Mouse (Mus musculus): ENCODE measurements around the gene Pigu. TPM values are rescaled to one million over a fixed set of nuclear protein-coding genes. Genes with fewer than 3 reads are reported as not detected.

Pigu gene
- polyA plus RNA-seq, 1 experiment from 2014 or later, result 51.9 TPM

- 11% methylated on average over 13 of the region's 13 CpGs for WGBS
- ATAC-seq (replicated peaks; ENCODE audit: low FRiP score), result peak; percentile 85
- Histone ChIP-seq H3K4me2 (peak overlapping the region; percentile 90), H3K9ac (ENCODE audit: low read depth, low read length) (peak overlapping the region; percentile 77), H3K9me3 (ENCODE audit: control insufficient read depth, low read length) (no peaks in the 10 kb centered on the region), H3K36me3 (ENCODE audit: control insufficient read depth, insufficient read depth, low read length) (0 out of 2 replicates have a peak, but pooled peaks cover 2% of the 10 kb centered on the region), H3K4me3 (ENCODE audit: low read depth, low read length) (peak overlapping the region; percentile 93), H3K27ac (ENCODE audit: low read depth, low read length) (peak overlapping the region; percentile 35), H3K27me3 (replicated peaks; ENCODE audit: control insufficient read depth, insufficient read depth, low read length) (no peaks in the 10 kb centered on the region), H3K4me1 (replicated peaks; ENCODE audit: control insufficient read depth, insufficient read depth, low read length) (peaks cover 14% of the 10 kb centered on the region)
- no peak for DNase-seq (ENCODE audit: low spot score)
Observed at GRCm38 (mm10) chr2:155235746-155236361, 121.4 kb downstream of the Pigu start.

MicroRNA genes within 50 kb of the gene (microRNA counts, 519-probe panel; counts per million panel counts)
- not detected for microRNA mmu-miR-695

Small RNA genes lying within 50 kb of the gene (microRNA-seq; reads per million reads assigned to microRNA genes)
- not detected for gene Mir695 (ENCODE audit: borderline number of aligned reads)

Other genes with a start within 250 kb of the Pigu start
- gene Itch, start 223.9 kb downstream of the Pigu start, polyA plus RNA-seq (2014; fragmentation: Nextera tagmentation; extraction: Ambion mirVana), result 38.7 and 39.7 TPM in 2 replicates
- 272 and 289 TPM in 2 replicates for gene Dynlrb1, start 120.9 kb downstream of the Pigu start, polyA plus RNA-seq (2014; fragmentation: Nextera tagmentation; extraction: Ambion mirVana)
- 43.5 and 45.6 TPM in 2 replicates for gene Map1lc3a, start 81.1 kb downstream of the Pigu start, polyA plus RNA-seq (2014; fragmentation: Nextera tagmentation; extraction: Ambion mirVana)
- gene Trp53inp2, start 23.6 kb upstream of the Pigu start, polyA plus RNA-seq (2014; fragmentation: Nextera tagmentation; extraction: Ambion mirVana), result 6.6 and 7.0 TPM in 2 replicates
- gene Ncoa6, start 116.5 kb upstream of the Pigu start, polyA plus RNA-seq (2014; fragmentation: Nextera tagmentation; extraction: Ambion mirVana), result 19.9 and 20.7 TPM in 2 replicates
- gene Acss2, start 160.5 kb upstream of the Pigu start, polyA plus RNA-seq (2014; fragmentation: Nextera tagmentation; extraction: Ambion mirVana), result 27.7 and 28.5 TPM in 2 replicates
- 1.0 and 1.3 TPM in 2 replicates for gene Ggt7, start 160.8 kb upstream of the Pigu start, polyA plus RNA-seq (2014; fragmentation: Nextera tagmentation; extraction: Ambion mirVana)
- 59.7 and 60.5 TPM in 2 replicates for gene Gss, start 235.4 kb upstream of the Pigu start, polyA plus RNA-seq (2014; fragmentation: Nextera tagmentation; extraction: Ambion mirVana)